10 mouse cellular contexts compared by ENCODE assay signal in genomic region chr2:173171956-173172355, GRCm38 (mm10). TPM values are rescaled to one million over a fixed set of nuclear protein-coding genes. Genes with fewer than 3 reads are reported as not detected.
DNase-seq lines count a peak whose midpoint lies in the region; ATAC-seq lines count a peak whose summit lies in the region.
"Had no signal": no experiment of that assay in that cellular context is flagged by ENCODE, and none has a peak within 500 bp of the region (broad histone marks: within the 10 kb centered on the region; RNA-seq: fewer than 3 reads in every experiment).

No protein-coding gene starts in this region.

- H3K9ac ChIP-seq in intestine, embryonic 14.5 days (ENCODE audit: low read length) = no peak overlapping the region

- no peaks in the 10 kb centered on the region for H3K9me3 ChIP-seq in heart, embryonic 10.5 days
- H3K9me3 ChIP-seq in embryonic facial prominence, embryonic 10.5 days = no peaks in the 10 kb centered on the region
- no peaks in the 10 kb centered on the region for H3K9me3 ChIP-seq in intestine, embryonic 14.5 days (ENCODE audit: control insufficient read depth, low read length)

- ATAC-seq in intestine, embryonic 14.5 days (replicated peaks; ENCODE audit: low FRiP score, low TSS enrichment, low read depth) = peak; percentile 8; the same call in 1 of the 2 replicates
- ATAC-seq in megakaryocyte-erythroid progenitor cell, adult 5-6 weeks (replicated peaks; ENCODE audit: low FRiP score, low TSS enrichment, poor library complexity, severe bottlenecking) = peak; percentile 34
- ATAC-seq: activated CD4-positive, CD25-positive, alpha-beta regulatory T cell, adult 4 months had no signal

- DNase-seq in heart, embryonic 10.5 days (ENCODE audit: low spot score) = peak; percentile 74
- DNase-seq in heart, postnatal 36 days = no peak
- DNase-seq in embryonic facial prominence, embryonic 10.5 days (ENCODE audit: low spot score) = no peak
- DNase-seq in intestine, embryonic 14.5 days (ENCODE audit: low spot score) = no peak
- no peak for DNase-seq in right cerebral cortex, postnatal 14 days
- no peak for DNase-seq in adrenal gland, postnatal 36 days
- no peak for DNase-seq in thymus, postnatal 10 days (ENCODE audit: low spot score in 2 of 2)

- H3K36me3 ChIP-seq in heart, embryonic 10.5 days = no peaks in the 10 kb centered on the region
- no peaks in the 10 kb centered on the region for H3K36me3 ChIP-seq in embryonic facial prominence, embryonic 10.5 days (replicated peaks)
- no peaks in the 10 kb centered on the region for H3K36me3 ChIP-seq in intestine, embryonic 14.5 days (ENCODE audit: control insufficient read depth, insufficient read depth, low read length)

- peak overlapping the region; percentile 77; the same call in 1 of the 2 replicates for H3K27ac ChIP-seq in heart, embryonic 10.5 days
- H3K27ac ChIP-seq in embryonic facial prominence, embryonic 10.5 days (replicated peaks) = peak overlapping the region; percentile 88
- H3K27ac ChIP-seq in intestine, embryonic 14.5 days (ENCODE audit: low read depth) = no peak overlapping the region

- H3K4me2 ChIP-seq in intestine, embryonic 14.5 days (ENCODE audit: low read length) = peak overlapping the region; percentile 45

- peak overlapping the region; percentile 52 for H3K4me3 ChIP-seq in heart, embryonic 10.5 days
- H3K4me3 ChIP-seq in embryonic facial prominence, embryonic 10.5 days = peak overlapping the region; percentile 50
- H3K4me3 ChIP-seq in intestine, embryonic 14.5 days (ENCODE audit: low read depth, low read length) = peak overlapping the region; percentile 1; the same call in 1 of the 2 replicates

- WGBS in heart, embryonic 10.5 days = 76% methylated on average over 5 of the region's 5 CpGs
- 91% methylated on average over 5 of the region's 5 CpGs for WGBS in embryonic facial prominence, embryonic 10.5 days
- 34% methylated on average over 5 of the region's 5 CpGs for WGBS in intestine, embryonic 14.5 days

- peaks cover 47% of the 10 kb centered on the region for H3K27me3 ChIP-seq in heart, embryonic 10.5 days (ENCODE audit: insufficient read depth, poor library complexity, severe bottlenecking)
- H3K27me3 ChIP-seq in embryonic facial prominence, embryonic 10.5 days (replicated peaks; ENCODE audit: low read depth, poor library complexity, severe bottlenecking) = peaks cover 42% of the 10 kb centered on the region
- peaks cover 21% of the 10 kb centered on the region; the same call in 1 of the 2 replicates for H3K27me3 ChIP-seq in intestine, embryonic 14.5 days (replicated peaks; ENCODE audit: control insufficient read depth, insufficient read depth, low read length)

- H3K4me1 ChIP-seq in heart, embryonic 10.5 days = peaks cover 38% of the 10 kb centered on the region
- H3K4me1 ChIP-seq in embryonic facial prominence, embryonic 10.5 days = peaks cover 39% of the 10 kb centered on the region
- H3K4me1 ChIP-seq in intestine, embryonic 14.5 days (replicated peaks; ENCODE audit: control insufficient read depth, insufficient read depth, low read length) = peaks cover 27% of the 10 kb centered on the region

- intact Hi-C loops in heart, postnatal 36 days (cut with DNase I) = no loop called here

RNA-seq across cellular contexts. Expression of gene Pck1, which starts 19.1 kb away (rescaled TPM):
- polyA plus RNA-seq in heart, embryonic 10.5 days (2016; fragmentation: Nextera tagmentation; extraction: Ambion mirVana) = not detected in 2 replicates
- total RNA-seq in heart, postnatal 36 days (2021) = 10 to 100 TPM in 1 of 2 experiments, 1 to 10 TPM in 1; 3.3 to 26.2 TPM
- polyA plus RNA-seq in embryonic facial prominence, embryonic 10.5 days (2016; fragmentation: Nextera tagmentation; extraction: Ambion mirVana) = not detected in 2 replicates
- polyA plus RNA-seq in intestine, embryonic 14.5 days (2014; fragmentation: Nextera tagmentation; extraction: Ambion mirVana) = 0.77 and 0.87 TPM in 2 replicates
- not detected in 2 replicates for total RNA-seq in megakaryocyte-erythroid progenitor cell, adult 5-6 weeks (2014; fragmentation: Nextera tagmentation)
- not detected in 2 replicates for total RNA-seq in megakaryocyte-erythroid progenitor cell, adult 5-6 weeks (2017)
- 100 to 1,000 TPM; 816 to 818 TPM for total RNA-seq in adrenal gland, postnatal 36 days (2021)
- polyA plus RNA-seq: activated CD4-positive, CD25-positive, alpha-beta regulatory T cell, adult 4 months; C2C12 had no signal

RNA-seq across cellular contexts. Expression of gene Zbp1, which starts 46.8 kb away (rescaled TPM):
- not detected in 2 replicates for polyA plus RNA-seq in heart, embryonic 10.5 days (2016; fragmentation: Nextera tagmentation; extraction: Ambion mirVana)
- total RNA-seq in heart, postnatal 36 days (2021) = 1 to 10 TPM in 1 of 2 experiments, under 1 TPM in 1; 0.44 to 1.8 TPM
- not detected in 2 replicates for polyA plus RNA-seq in embryonic facial prominence, embryonic 10.5 days (2016; fragmentation: Nextera tagmentation; extraction: Ambion mirVana)
- polyA plus RNA-seq in intestine, embryonic 14.5 days (2014; fragmentation: Nextera tagmentation; extraction: Ambion mirVana) = 0.65 and 0.90 TPM in 2 replicates
- total RNA-seq in megakaryocyte-erythroid progenitor cell, adult 5-6 weeks (2014; fragmentation: Nextera tagmentation) = 1.3 and 2.5 TPM in 2 replicates
- total RNA-seq in megakaryocyte-erythroid progenitor cell, adult 5-6 weeks (2017) = 4.8 TPM in 1 of 2 replicates, not detected in the other
- total RNA-seq in adrenal gland, postnatal 36 days (2021) = 1 to 10 TPM; 1.6 to 4.9 TPM

RNA-seq across cellular contexts. Expression of gene Ctcfl, which starts 52.6 kb away (rescaled TPM):
- polyA plus RNA-seq in heart, embryonic 10.5 days (2016; fragmentation: Nextera tagmentation; extraction: Ambion mirVana) = 0.85 and 1.1 TPM in 2 replicates
- total RNA-seq in heart, postnatal 36 days (2021) = under 1 TPM in 1 of 2 experiments, not detected in 1; 0.14 TPM
- 0.07 and 0.09 TPM in 2 replicates for polyA plus RNA-seq in embryonic facial prominence, embryonic 10.5 days (2016; fragmentation: Nextera tagmentation; extraction: Ambion mirVana)
- 0.12 and 0.16 TPM in 2 replicates for polyA plus RNA-seq in intestine, embryonic 14.5 days (2014; fragmentation: Nextera tagmentation; extraction: Ambion mirVana)
- not detected in 2 replicates for total RNA-seq in megakaryocyte-erythroid progenitor cell, adult 5-6 weeks (2014; fragmentation: Nextera tagmentation)
- not detected in 2 replicates for total RNA-seq in megakaryocyte-erythroid progenitor cell, adult 5-6 weeks (2017)
- under 1 TPM; 0.10 TPM for total RNA-seq in adrenal gland, postnatal 36 days (2021)
- polyA plus RNA-seq: C2C12 had no signal

Comparison
In these comparisons a context has a peak if more than half of its experiments do, and no peak if none do; other contexts are left out.
1. H3K4me3 ChIP-seq: peak in every context shown above with its lines; median percentile 52 in heart, embryonic 10.5 days; 50 in embryonic facial prominence, embryonic 10.5 days; 1 in intestine, embryonic 14.5 days.
2. RNA of gene Pck1, which starts 19.1 kb away (total RNA-seq): 816 to 818 TPM in adrenal gland, postnatal 36 days; 3.3 to 26.2 TPM in heart, postnatal 36 days and not detected in megakaryocyte-erythroid progenitor cell, adult 5-6 weeks; every median in the first group is over 10 times any median in the second.